Mouse (Mus musculus) E14TG2a.4 (cell line): ENCODE measurements around the gene Cdc6.

Experiments used
- CTCF ChIP-seq: conservative IDR thresholded peaks from 2 replicates; pipeline ENCODE4 v1.5.1; 2014; ENCODE audit warnings: low read length
- NANOG ChIP-seq: IDR thresholded peaks from 2 replicates; pipeline ENCODE4 v1.6.1; 2014; ENCODE audit warnings: borderline replicate concordance, low read length, mixed read lengths
- POU5F1 ChIP-seq: IDR thresholded peaks from 2 replicates; pipeline ENCODE4 v1.6.1; 2014; ENCODE audit warnings: low read length, borderline replicate concordance

- TF ChIP-seq CTCF (no peak), NANOG (no peak), POU5F1 (no peak)
Measured at GRCm38 (mm10) chr11:98927438-98928076, 20.0 kb downstream of the Cdc6 start, which contains the start of gene Rara.
